Comparison of ENCODE assay signal across 10 mouse cellular contexts in the genomic region with DNA sequence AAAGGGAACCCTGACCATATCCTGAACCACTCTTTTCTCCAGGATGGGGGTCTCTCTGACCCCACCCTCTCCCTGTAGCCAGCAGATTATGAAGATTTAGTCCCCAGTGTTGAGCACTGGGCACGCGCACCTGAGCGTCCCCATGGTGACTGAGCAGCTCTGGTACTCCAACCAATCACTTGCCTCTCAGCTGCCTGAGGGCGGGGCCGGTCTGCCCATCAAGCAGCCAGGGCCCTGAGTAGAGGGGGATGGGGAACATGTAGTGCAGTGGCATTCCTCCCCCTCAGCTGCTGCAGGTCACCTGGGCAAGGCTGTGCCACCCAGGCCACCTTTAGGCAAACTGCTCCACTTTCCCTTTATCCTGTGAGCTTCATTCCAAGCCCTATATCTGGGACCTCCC.
DNase-seq lines count a peak whose midpoint lies in the region; ATAC-seq lines count a peak whose summit lies in the region.
"Had no signal": no experiment of that assay in that cellular context is flagged by ENCODE, and none has a peak within 500 bp of the region (broad histone marks: within the 10 kb centered on the region; RNA-seq: fewer than 3 reads in every experiment).

No protein-coding gene starts in this region.

- peak; percentile 50 for DNase-seq in R1 (ENCODE audit: low read depth, low spot score)
- peak; percentile 42 for DNase-seq in ZHBTc4 (ENCODE audit: low read depth, low spot score)
- peak; percentile 62 for DNase-seq in midbrain, embryonic 10.5 days (ENCODE audit: low spot score)
- DNase-seq in Muller cell, postnatal 12 days (ENCODE audit: inconsistent ontology term) = no peak
- no peak for DNase-seq in urinary bladder, postnatal 25 days (ENCODE audit: low spot score)
- DNase-seq: heart, adult 11 months had no signal

- no peaks in the 10 kb centered on the region for H3K9me3 ChIP-seq in hindbrain, embryonic 12.5 days (replicated peaks)
- H3K9me3 ChIP-seq in midbrain, embryonic 10.5 days (replicated peaks) = no peaks in the 10 kb centered on the region

- no peak overlapping the region for H3K9ac ChIP-seq in hindbrain, embryonic 12.5 days

- H3K27me3 ChIP-seq in hindbrain, embryonic 12.5 days = no peaks in the 10 kb centered on the region
- H3K27me3 ChIP-seq in midbrain, embryonic 10.5 days (ENCODE audit: low read depth, poor library complexity, severe bottlenecking) = no peaks in the 10 kb centered on the region
- H3K27me3 ChIP-seq: Patski had no signal

- H3K4me2 ChIP-seq in hindbrain, embryonic 12.5 days (replicated peaks) = peak overlapping the region; percentile 6; the same call in 1 of the 2 replicates

- H3K27ac ChIP-seq in hindbrain, embryonic 12.5 days = no peak overlapping the region
- H3K27ac ChIP-seq in midbrain, embryonic 10.5 days (replicated peaks) = peak overlapping the region; percentile 63; the same call in 1 of the 2 replicates
- H3K27ac ChIP-seq: macrophage had no signal

- WGBS in hindbrain, embryonic 12.5 days = 21% methylated on average over 5 of the region's 5 CpGs
- WGBS in midbrain, embryonic 10.5 days = 15% methylated on average over 5 of the region's 5 CpGs

- H3K4me1 ChIP-seq in hindbrain, embryonic 12.5 days = peaks cover 54% of the 10 kb centered on the region
- peaks cover 65% of the 10 kb centered on the region for H3K4me1 ChIP-seq in midbrain, embryonic 10.5 days

- H3K36me3 ChIP-seq in hindbrain, embryonic 12.5 days = peaks cover 59% of the 10 kb centered on the region
- peaks cover 55% of the 10 kb centered on the region for H3K36me3 ChIP-seq in midbrain, embryonic 10.5 days

- H3K4me3 ChIP-seq in hindbrain, embryonic 12.5 days = no peak overlapping the region
- H3K4me3 ChIP-seq in midbrain, embryonic 10.5 days = no peak overlapping the region

- peak; percentile 64 for ATAC-seq in hindbrain, embryonic 12.5 days (ENCODE audit: low FRiP score)
- no peak for ATAC-seq in granulocyte monocyte progenitor cell, adult 5-6 weeks (replicated peaks; ENCODE audit: poor library complexity, severe bottlenecking)
- ATAC-seq: Patski had no signal

Comparison
In these comparisons a context has a peak if more than half of its experiments do, and no peak if none do; other contexts are left out.
1. DNase-seq: peak in R1 (single experiment), ZHBTc4 (single experiment) and midbrain, embryonic 10.5 days (single experiment); none in Muller cell, postnatal 12 days (single experiment) and urinary bladder, postnatal 25 days (single experiment).